Mouse (Mus musculus): Measurements from ENCODE around the gene Khnyn. TPM values are rescaled to one million over a fixed set of nuclear protein-coding genes. Genes with fewer than 3 reads are reported as not detected.

Gene Khnyn
- total RNA-seq, 2 experiments from 2014 or later = 17.1 to 23.8 TPM

- no peak for DNase-seq
Observed at GRCm38 (mm10) chr14:55873242-55873713, 11.5 kb upstream of the Khnyn start.

GRCm38 (mm10) chr14:55873714-55874683 is 10.7 kb upstream of the Khnyn start:
- peak; percentile 88 for DNase-seq

GRCm38 (mm10) chr14:55877469-55878315 is 7.1 kb upstream of the Khnyn start:
- no peak for DNase-seq

- DNase-seq = no peak
Observed at GRCm38 (mm10) chr14:55878316-55878940, 6.3 kb upstream of the Khnyn start.

GRCm38 (mm10) chr14:55879623-55880022 is 5.1 kb upstream of the Khnyn start:
- peak; percentile 88 for DNase-seq

- DNase-seq = no peak
Observed at GRCm38 (mm10) chr14:55880982-55881381, 3.8 kb upstream of the Khnyn start.

- no peak for DNase-seq
Observed at GRCm38 (mm10) chr14:55882171-55882641, 2.5 kb upstream of the Khnyn start.

- DNase-seq = no peak
Observed at GRCm38 (mm10) chr14:55883149-55883661, 1.5 kb upstream of the Khnyn start.

GRCm38 (mm10) chr14:55883663-55884062 is 1.1 kb upstream of the Khnyn start:
- no peak for DNase-seq

- peak; percentile 86 for DNase-seq
Observed at GRCm38 (mm10) chr14:55884166-55884565, 581 bp upstream of the Khnyn start, which contains the start of gene Cbln3. Cbln3 (minus strand) TSS chr14:55884392.

- DNase-seq = no peak
Observed at GRCm38 (mm10) chr14:55885114-55885790, 505 bp downstream of the Khnyn start.

- DNase-seq = peak; percentile 67
Observed at GRCm38 (mm10) chr14:55885791-55886271, 1.1 kb downstream of the Khnyn start.

- DNase-seq = no peak
Observed at GRCm38 (mm10) chr14:55886571-55887382, 2.0 kb downstream of the Khnyn start.

GRCm38 (mm10) chr14:55897671-55898070 is 12.9 kb downstream of the Khnyn start:
- peak; percentile 44 for DNase-seq

GRCm38 (mm10) chr14:55898947-55899346 is 14.2 kb downstream of the Khnyn start:
- DNase-seq = no peak

GRCm38 (mm10) chr14:55899701-55900413 is 15.1 kb downstream of the Khnyn start, which contains the start of gene Sdr39u1:
Sdr39u1 (minus strand) TSS chr14:55900293.
- DNase-seq = peak; percentile 92

- no peak for DNase-seq
Observed at GRCm38 (mm10) chr14:55900414-55900755, 15.6 kb downstream of the Khnyn start.

- DNase-seq = no peak
Observed at GRCm38 (mm10) chr14:55905518-55905917, 20.8 kb downstream of the Khnyn start.

GRCm38 (mm10) chr14:55913406-55913805 is 28.7 kb downstream of the Khnyn start:
- no peak for DNase-seq

Measured in adrenal gland, postnatal 10 days (tissue).